Mouse (Mus musculus): ENCODE measurements around the gene Rcn2. TPM values are rescaled to one million over a fixed set of nuclear protein-coding genes. Genes with fewer than 3 reads are reported as not detected.
A peak's percentile ranks its signal among the peaks of the same experiment; 100 is the strongest.

The Rcn2 gene
- polyA plus RNA-seq, 1 experiment from 2014 or later: 27.1 TPM

DNA sequence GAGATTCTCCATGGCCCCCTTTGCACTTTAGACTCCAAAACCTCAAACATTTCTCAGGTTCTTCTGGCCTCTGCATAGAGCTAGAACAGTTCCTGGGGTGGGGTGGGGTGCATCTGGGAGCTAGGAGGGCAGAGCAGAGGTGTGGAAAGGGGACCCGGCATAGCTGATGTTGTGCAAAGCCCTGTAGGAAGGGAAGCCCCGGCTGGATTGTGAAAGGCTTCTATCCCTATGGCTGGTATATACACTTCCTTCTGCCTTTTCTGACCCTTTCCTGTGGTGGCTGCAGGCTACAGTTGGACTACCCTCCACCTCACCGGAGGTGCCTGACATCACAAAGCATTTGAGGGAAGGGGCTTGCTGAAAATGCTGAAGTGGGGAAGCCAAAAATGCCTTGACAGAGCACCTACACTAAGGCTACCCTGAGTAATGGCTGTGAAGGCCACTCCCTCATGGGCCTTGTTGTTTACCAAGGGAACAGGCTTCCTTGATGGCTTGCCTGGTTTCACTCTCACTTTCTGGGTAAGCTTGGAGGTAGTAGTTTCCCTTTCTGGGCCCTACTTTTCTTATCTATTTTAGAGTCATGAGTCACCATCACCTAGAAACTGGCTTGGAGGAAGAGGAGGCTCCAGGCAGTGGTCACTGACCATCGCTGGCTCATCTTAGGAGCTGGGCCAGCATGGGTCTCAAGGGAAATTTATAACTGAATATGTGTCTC lies 56.1 kb downstream of the Rcn2 start:
- no peak for ATAC-seq (ENCODE audit: insufficient read depth)

GRCm38 (mm10) chr9:56100041-56100522 lies 58.4 kb downstream of the Rcn2 start:
- Histone ChIP-seq H3K4me2 (no peak overlapping the region), H3K9me3 (replicated peaks) (no peaks in the 10 kb centered on the region), H3K9ac (no peak overlapping the region), H3K27me3 (no peaks in the 10 kb centered on the region), H3K4me3 (replicated peaks) (no peak overlapping the region), H3K27ac (replicated peaks) (no peak overlapping the region), H3K4me1 (replicated peaks) (no peaks in the 10 kb centered on the region), H3K36me3 (replicated peaks) (no peaks in the 10 kb centered on the region)
- 49% methylated on average over 7 of the region's 7 CpGs for WGBS (ENCODE audit: insufficient replicate concordance)
- ATAC-seq (ENCODE audit: insufficient read depth): no peak

More for the DNA sequence above, 56.1 kb downstream of the Rcn2 start:
- H3K4me2 ChIP-seq: no peak overlapping the region
- no peaks in the 10 kb centered on the region for H3K36me3 ChIP-seq (replicated peaks)
- no peaks in the 10 kb centered on the region for H3K27me3 ChIP-seq
- WGBS (ENCODE audit: insufficient replicate concordance): 30% methylated on average over 4 of the region's 4 CpGs
- no peaks in the 10 kb centered on the region for H3K9me3 ChIP-seq (replicated peaks)
- no peak overlapping the region for H3K9ac ChIP-seq
- no peak overlapping the region for H3K4me3 ChIP-seq (replicated peaks)
- 0 out of 2 replicates have a peak overlapping the region, but pooled peaks have one; percentile 33 for H3K27ac ChIP-seq (replicated peaks)
- H3K4me1 ChIP-seq (replicated peaks): no peaks in the 10 kb centered on the region

DNA sequence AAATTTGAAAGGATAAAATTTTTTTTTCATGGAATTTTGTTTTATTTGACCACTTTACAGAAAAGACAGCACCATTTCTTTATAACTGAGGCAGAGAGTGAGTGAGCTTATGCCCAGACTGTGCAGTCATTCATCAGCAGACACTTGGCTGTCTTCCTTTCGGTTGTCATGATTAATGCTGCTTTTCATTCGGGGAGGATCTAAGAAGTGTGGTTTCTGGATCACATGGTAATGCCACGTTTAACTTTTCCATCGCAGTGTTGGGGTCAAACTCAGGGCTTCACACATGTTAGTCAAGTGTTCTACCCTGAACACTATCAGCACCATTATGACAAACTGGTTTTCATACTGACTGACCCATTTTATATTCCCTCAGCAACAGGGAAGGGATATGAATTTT lies 59.4 kb downstream of the Rcn2 start:
- Histone ChIP-seq H3K9me3 (replicated peaks) (no peaks in the 10 kb centered on the region), H3K27me3 (no peaks in the 10 kb centered on the region), H3K36me3 (replicated peaks) (no peaks in the 10 kb centered on the region), H3K4me3 (replicated peaks) (no peak overlapping the region), H3K4me1 (replicated peaks) (peaks cover 1% of the 10 kb centered on the region; the same call in 1 of the 2 replicates), H3K4me2 (no peak overlapping the region), H3K27ac (replicated peaks) (no peak overlapping the region), H3K9ac (no peak overlapping the region)
- ATAC-seq (ENCODE audit: insufficient read depth): no peak
- WGBS (ENCODE audit: insufficient replicate concordance): 20% methylated on average over 4 of the region's 4 CpGs

DNA sequence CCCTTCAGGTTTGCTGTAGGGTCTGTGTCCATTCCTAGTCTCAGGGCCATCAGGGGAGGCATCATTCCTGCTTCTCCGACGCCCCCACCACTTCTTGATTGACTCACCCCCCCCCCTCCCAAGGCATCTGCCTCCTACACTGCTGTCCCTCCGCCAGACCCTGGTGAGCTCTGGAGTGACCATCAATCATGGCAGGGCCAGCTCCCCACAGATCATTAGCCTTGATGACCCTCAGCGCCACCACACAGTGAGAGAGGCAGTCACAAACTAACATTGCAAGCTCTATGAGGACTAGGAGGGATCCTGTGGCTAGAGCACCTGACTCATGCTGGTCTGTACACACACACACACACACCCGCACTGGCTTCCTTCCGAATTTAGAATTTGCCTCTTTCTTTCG lies 63.3 kb downstream of the Rcn2 start:
- Histone ChIP-seq H3K9me3 (replicated peaks) (no peaks in the 10 kb centered on the region), H3K4me1 (replicated peaks) (peaks cover 5% of the 10 kb centered on the region; the same call in 1 of the 2 replicates), H3K27me3 (no peaks in the 10 kb centered on the region), H3K36me3 (replicated peaks) (no peaks in the 10 kb centered on the region), H3K4me3 (replicated peaks) (no peak overlapping the region), H3K27ac (replicated peaks) (peak overlapping the region; percentile 24; the same call in 1 of the 2 replicates), H3K9ac (no peak overlapping the region), H3K4me2 (no peak overlapping the region)
- WGBS (ENCODE audit: insufficient replicate concordance): 32% methylated on average over 7 of the region's 7 CpGs
- no peak for ATAC-seq (ENCODE audit: insufficient read depth)

DNA sequence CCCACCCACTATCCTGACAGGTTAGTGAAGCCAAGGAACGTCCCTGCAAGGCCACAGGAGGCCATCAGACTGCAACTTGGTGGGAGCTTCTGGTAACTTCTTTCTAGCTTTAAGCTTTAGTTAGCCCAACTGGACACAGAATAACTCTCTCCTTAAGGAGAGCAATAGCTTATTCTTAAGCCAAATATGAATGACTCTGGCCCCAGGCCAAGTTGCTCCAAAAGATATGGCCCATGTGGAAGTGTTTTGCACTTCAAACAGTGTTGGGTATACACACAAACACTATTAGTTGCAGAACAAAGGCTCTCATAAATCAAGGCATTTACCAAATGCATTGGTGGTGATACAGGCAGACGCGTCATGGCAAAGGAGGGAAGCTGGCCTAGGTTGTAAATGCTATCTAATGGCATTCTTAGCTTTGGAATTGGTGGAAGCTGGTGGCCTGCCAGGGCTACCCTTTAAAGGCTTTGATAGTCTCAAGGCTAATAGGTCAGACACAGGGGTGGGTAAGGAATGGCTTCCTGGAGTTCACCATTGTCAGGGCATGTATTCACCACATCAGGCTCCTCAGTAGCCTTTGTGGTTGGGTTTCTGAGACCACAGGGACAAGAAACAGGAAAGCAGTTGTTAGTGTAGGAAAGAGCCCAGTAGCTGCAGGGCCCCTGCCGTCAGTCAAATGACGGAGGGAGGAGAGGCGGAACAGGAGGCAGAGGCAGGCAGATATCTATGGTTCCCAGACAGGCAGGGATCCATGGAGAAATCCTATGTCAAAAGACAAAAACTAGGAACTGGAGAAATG lies 64.8 kb downstream of the Rcn2 start:
- Histone ChIP-seq H3K4me3 (replicated peaks) (no peak overlapping the region), H3K27me3 (no peaks in the 10 kb centered on the region), H3K9ac (no peak overlapping the region), H3K36me3 (replicated peaks) (no peaks in the 10 kb centered on the region), H3K27ac (replicated peaks) (0 out of 2 replicates have a peak overlapping the region, but pooled peaks have one; percentile 14), H3K4me2 (no peak overlapping the region), H3K9me3 (replicated peaks) (no peaks in the 10 kb centered on the region), H3K4me1 (replicated peaks) (peaks cover 5% of the 10 kb centered on the region; the same call in 1 of the 2 replicates)
- 42% methylated on average over 6 of the region's 6 CpGs for WGBS (ENCODE audit: insufficient replicate concordance)
- no peak for ATAC-seq (ENCODE audit: insufficient read depth)

DNA sequence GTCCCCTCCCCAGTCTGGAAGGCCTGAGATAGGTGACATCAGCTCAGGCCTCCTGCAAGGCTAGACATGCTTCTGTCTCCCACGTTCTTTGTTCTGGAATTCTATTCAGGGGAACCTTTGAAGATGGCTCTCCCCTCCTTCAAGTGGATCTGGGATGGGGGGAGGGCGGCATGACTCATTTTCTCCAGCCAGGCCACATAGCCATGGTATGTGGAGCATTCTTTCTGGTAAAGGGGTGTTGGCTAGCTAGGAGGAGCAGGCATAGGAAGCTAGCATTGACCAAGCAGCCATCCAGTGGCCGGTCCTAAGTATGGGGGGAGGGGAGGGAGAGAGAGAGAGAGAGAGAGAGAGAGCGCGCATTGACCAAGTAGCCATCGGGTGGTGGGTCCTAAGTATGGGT lies 65.9 kb downstream of the Rcn2 start:
- Histone ChIP-seq H3K9me3 (replicated peaks) (no peaks in the 10 kb centered on the region), H3K4me3 (replicated peaks) (no peak overlapping the region), H3K9ac (no peak overlapping the region), H3K27me3 (no peaks in the 10 kb centered on the region), H3K36me3 (replicated peaks) (no peaks in the 10 kb centered on the region), H3K4me2 (no peak overlapping the region), H3K4me1 (replicated peaks) (peaks cover 5% of the 10 kb centered on the region; the same call in 1 of the 2 replicates), H3K27ac (replicated peaks) (no peak overlapping the region; the same call in 1 of the 2 replicates)
- 35% methylated on average over 6 of the region's 6 CpGs for WGBS (ENCODE audit: insufficient replicate concordance)
- ATAC-seq (ENCODE audit: insufficient read depth): no peak

GRCm38 (mm10) chr9:56108174-56108573 lies 66.5 kb downstream of the Rcn2 start:
- ATAC-seq (ENCODE audit: insufficient read depth): peak; percentile 30; the same call in 1 of the 2 replicates
- no peaks in the 10 kb centered on the region for H3K36me3 ChIP-seq (replicated peaks)
- H3K4me1 ChIP-seq (replicated peaks): peaks cover 5% of the 10 kb centered on the region; the same call in 1 of the 2 replicates
- no peak overlapping the region for H3K9ac ChIP-seq
- 26% methylated on average over 5 of the region's 5 CpGs for WGBS (ENCODE audit: insufficient replicate concordance)
- no peak overlapping the region for H3K4me3 ChIP-seq (replicated peaks)
- no peaks in the 10 kb centered on the region for H3K27me3 ChIP-seq
- H3K4me2 ChIP-seq: no peak overlapping the region
- H3K9me3 ChIP-seq (replicated peaks): no peaks in the 10 kb centered on the region
- 0 out of 2 replicates have a peak overlapping the region, but pooled peaks have one; percentile 33 for H3K27ac ChIP-seq (replicated peaks)

Other genes starting within 250 kb of the Rcn2 start
- 1.6 and 2.0 TPM in 2 replicates for gene Scaper, start 103.7 kb upstream of the Rcn2 start, polyA plus RNA-seq (2015; fragmentation: Nextera tagmentation; extraction: Ambion mirVana)
- gene 4930563M21Rik, start 31.3 kb upstream of the Rcn2 start, polyA plus RNA-seq (2015; fragmentation: Nextera tagmentation; extraction: Ambion mirVana): not detected in 2 replicates
- gene Pstpip1, start 48.1 kb downstream of the Rcn2 start, polyA plus RNA-seq (2015; fragmentation: Nextera tagmentation; extraction: Ambion mirVana): 5.8 and 6.5 TPM in 2 replicates
- gene Tspan3, start 123.6 kb downstream of the Rcn2 start, polyA plus RNA-seq (2015; fragmentation: Nextera tagmentation; extraction: Ambion mirVana): 26.3 and 27.5 TPM in 2 replicates

Data from liver, embryonic 15.5 days (tissue).